In genomic region chr12:44211555-44211954, GRCm38 (mm10) we compare ENCODE assay signal across 17 mouse cellular contexts. TPM values are rescaled to one million over a fixed set of nuclear protein-coding genes. Genes with fewer than 3 reads are reported as not detected.
DNase-seq lines count a peak whose midpoint lies in the region; TF ChIP-seq lines count a peak whose summit lies in the region.
"Had no signal": no experiment of that assay in that cellular context is flagged by ENCODE, and none has a peak within 500 bp of the region (broad histone marks: within the 10 kb centered on the region; RNA-seq: fewer than 3 reads in every experiment).

No protein-coding gene starts in this region.

- H3K36me3 ChIP-seq in testis, adult 2 months (ENCODE audit: control insufficient read depth, insufficient read depth, low read length): no peaks in the 10 kb centered on the region
- H3K36me3 ChIP-seq in CH12.LX (replicated peaks in 1 of 2; ENCODE audit: control insufficient read depth in 1 of 2, insufficient read depth in 1 of 2, low read length in 1 of 2): no peaks in the 10 kb centered on the region
- H3K36me3 ChIP-seq: embryonic facial prominence, embryonic 12.5 days; forebrain, embryonic 15.5 days had no signal

- no peak overlapping the region for H3K4me2 ChIP-seq in CH12.LX (ENCODE audit: insufficient read depth, low read depth, poor library complexity, severe bottlenecking)
- H3K4me2 ChIP-seq: embryonic facial prominence, embryonic 12.5 days; forebrain, embryonic 13.5 days; forebrain, embryonic 15.5 days had no signal

- peak; percentile 85 for TF ChIP-seq EP300 in CH12.LX (IDR thresholded peaks at IDR 0.05; ENCODE audit: low read length)

- H3K27ac ChIP-seq in testis, adult 2 months (ENCODE audit: control insufficient read depth, insufficient read depth, low read depth, low read length): no peak overlapping the region
- no peak overlapping the region for H3K27ac ChIP-seq in CH12.LX (ENCODE audit: insufficient read depth, low read depth)
- H3K27ac ChIP-seq: embryonic facial prominence, embryonic 10.5 days; embryonic facial prominence, embryonic 12.5 days; forebrain, embryonic 13.5 days; forebrain, embryonic 15.5 days had no signal

- TF ChIP-seq CTCF in testis, adult 2 months (IDR thresholded peaks at IDR 0.05; ENCODE audit: control insufficient read depth, insufficient read depth, insufficient replicate concordance, low read depth, low read length): no peak
- no peak for TF ChIP-seq CTCF in CH12.LX (conservative IDR thresholded peaks at IDR 0.05 in 1 of 2, IDR thresholded peaks at IDR 0.05 in 1 of 2; ENCODE audit: low read depth in 2 of 2, low read length in 2 of 2)

- peaks cover 16% of the 10 kb centered on the region for H3K79me2 ChIP-seq in CH12.LX (replicated peaks; ENCODE audit: control insufficient read depth, extremely low read depth, insufficient read depth, poor library complexity, severe bottlenecking)

- in situ Hi-C loops in CH12.LX (cut with MboI; ENCODE audit: low pct_ligation_motif_present, low pct_unique_long_range_greater_than_20kb, low sequenced_read_pairs): loop anchor here (10.0 kb wide), 1 partner anchor 53 kb away; no protein-coding TSS in a partner anchor

- dilution Hi-C loops in CH12.LX (cut with MboI; ENCODE audit: extremely low pct_ligation_motif_present, extremely low pct_unique_long_range_greater_than_20kb, low sequenced_read_pairs): no loop called here

- H3K9me3 ChIP-seq in CH12.LX (replicated peaks; ENCODE audit: low read length): no peaks in the 10 kb centered on the region
- H3K9me3 ChIP-seq: embryonic facial prominence, embryonic 10.5 days; embryonic facial prominence, embryonic 12.5 days; forebrain, embryonic 13.5 days; forebrain, embryonic 15.5 days had no signal

- H3K27me3 ChIP-seq in testis, adult 2 months (ENCODE audit: control insufficient read depth, insufficient read depth, low read length): no peaks in the 10 kb centered on the region
- no peaks in the 10 kb centered on the region for H3K27me3 ChIP-seq in CH12.LX (replicated peaks)
- H3K27me3 ChIP-seq: embryonic facial prominence, embryonic 12.5 days; forebrain, embryonic 13.5 days; forebrain, embryonic 15.5 days had no signal

- no peak for TF ChIP-seq POLR2A in testis, adult 2 months (IDR thresholded peaks at IDR 0.05; ENCODE audit: control insufficient read depth, low read depth, low read length)
- TF ChIP-seq POLR2A in CH12.LX (IDR thresholded peaks at IDR 0.05; ENCODE audit: low read depth, low read length): no peak

- DNase-seq in testis, postnatal 10 days (ENCODE audit: low spot score): no peak
- DNase-seq in CH12.LX (ENCODE audit: extremely low read depth): peak; percentile 48
- no peak for DNase-seq in layer of hippocampus, adult 11-12 months (ENCODE audit: low spot score)
- DNase-seq in kidney, adult 9 months: no peak
- DNase-seq: adrenal gland, adult 2 months; adrenal gland, postnatal 14 days; adrenal gland, postnatal 36 days; cerebellum, adult 11-12 months; cerebellum, adult 2 months; cerebellum, postnatal 10 days; cerebellum, postnatal 25 days; forebrain, postnatal 0 days had no signal

- H3K4me1 ChIP-seq in testis, adult 2 months (ENCODE audit: control insufficient read depth, insufficient read depth, low read length): no peaks in the 10 kb centered on the region
- peaks cover 5 to 19% of the 10 kb centered on the region in 2 experiments; a peak in 3 of 4 replicates for H3K4me1 ChIP-seq in CH12.LX (ENCODE audit: control insufficient read depth in 1 of 2, insufficient read depth in 2 of 2)

- peak overlapping the region; percentile 30; the same call in 1 of the 2 replicates for H3K4me3 ChIP-seq in testis, adult 2 months (ENCODE audit: control insufficient read depth, low read depth, low read length)
- H3K4me3 ChIP-seq in CH12.LX (replicated peaks in 1 of 3; ENCODE audit: low read depth in 2 of 3, low read length in 2 of 3, poor library complexity in 1 of 3): no peak overlapping the region
- H3K4me3 ChIP-seq: embryonic facial prominence, embryonic 10.5 days; embryonic facial prominence, embryonic 12.5 days; forebrain, embryonic 13.5 days; forebrain, embryonic 15.5 days had no signal

- no peak overlapping the region for H3K9ac ChIP-seq in CH12.LX (ENCODE audit: insufficient read depth, low read depth)
- H3K9ac ChIP-seq: embryonic facial prominence, embryonic 12.5 days; forebrain, embryonic 13.5 days; forebrain, embryonic 15.5 days; forebrain, postnatal 0 days had no signal

- no peak for TF ChIP-seq RAD21 in CH12.LX (IDR thresholded peaks at IDR 0.05; ENCODE audit: low read depth, low read length)

TF ChIP-seq in CH12.LX, 34 proteins besides CTCF, POLR2A, EP300 and RAD21:
- TF ChIP-seq MXI1 (IDR thresholded peaks at IDR 0.05; ENCODE audit: low read depth, low read length): 0 out of 2 replicates have a peak, but pooled peaks have one; percentile 28
- peak; percentile 46 for TF ChIP-seq JUN (IDR thresholded peaks at IDR 0.05; ENCODE audit: insufficient read depth, low read depth, low read length)
- peak; percentile 47; the same call in 1 of the 2 replicates for TF ChIP-seq JUND (conservative IDR thresholded peaks at IDR 0.05; ENCODE audit: low read depth, low read length)
- TF ChIP-seq MAZ (IDR thresholded peaks at IDR 0.05; ENCODE audit: low read depth, low read length): no peak
- TF ChIP-seq USF1 (IDR thresholded peaks at IDR 0.05; ENCODE audit: low read depth, low read length): no peak
- TF ChIP-seq TBP (conservative IDR thresholded peaks at IDR 0.05; ENCODE audit: low read depth, low read length): no peak
- TF ChIP-seq ZC3H11A (IDR thresholded peaks at IDR 0.05; ENCODE audit: low read depth, low read length): no peak
- no peak for TF ChIP-seq UBTF (IDR thresholded peaks at IDR 0.05; ENCODE audit: low read depth, low read length)
- TF ChIP-seq MAX (IDR thresholded peaks at IDR 0.05; ENCODE audit: low read length): peak; percentile 66
- no peak for TF ChIP-seq ZKSCAN1 (IDR thresholded peaks at IDR 0.05; ENCODE audit: borderline replicate concordance, low read depth, low read length)
- no peak for TF ChIP-seq PAX5 (IDR thresholded peaks at IDR 0.05; ENCODE audit: low read length)
- peak; percentile 23; the same call in 1 of the 2 replicates for TF ChIP-seq BHLHE40 (IDR thresholded peaks at IDR 0.05; ENCODE audit: low read depth, low read length)
- no peak; the same call in 1 of the 2 replicates for TF ChIP-seq RCOR1 (conservative IDR thresholded peaks at IDR 0.05; ENCODE audit: low read depth, low read length)
- no peak for TF ChIP-seq CHD1 (IDR thresholded peaks at IDR 0.05; ENCODE audit: low read depth, low read length)
- peak; percentile 28; the same call in 1 of the 2 replicates for TF ChIP-seq TCF12 (IDR thresholded peaks at IDR 0.05; ENCODE audit: low read depth, low read length)
- TF ChIP-seq KAT2A (IDR thresholded peaks at IDR 0.05; ENCODE audit: insufficient replicate concordance, low read length): no peak
- TF ChIP-seq IRF4 (IDR thresholded peaks at IDR 0.05; ENCODE audit: low read depth, low read length): peak; percentile 90
- 0 out of 2 replicates have a peak, but pooled peaks have one; percentile 60 for TF ChIP-seq MYC (IDR thresholded peaks at IDR 0.05; ENCODE audit: low read depth, low read length)
- no peak for TF ChIP-seq NRF1 (IDR thresholded peaks at IDR 0.05; ENCODE audit: low read depth, low read length)
- TF ChIP-seq CHD2 (IDR thresholded peaks at IDR 0.05; ENCODE audit: low read length): no peak
- TF ChIP-seq HCFC1 (IDR thresholded peaks at IDR 0.05; ENCODE audit: low read depth, low read length): no peak
- peak; percentile 39; the same call in 1 of the 2 replicates for TF ChIP-seq MEF2A (IDR thresholded peaks at IDR 0.05; ENCODE audit: borderline replicate concordance, low read depth, low read length)
- TF ChIP-seq NELFE (IDR thresholded peaks at IDR 0.05; ENCODE audit: low read depth, low read length): no peak
- no peak for TF ChIP-seq MAFK (IDR thresholded peaks at IDR 0.05; ENCODE audit: insufficient replicate concordance, low read length)
- TF ChIP-seq USF2 (conservative IDR thresholded peaks at IDR 0.05; ENCODE audit: low read depth, low read length): no peak
- no peak; the same call in 1 of the 2 replicates for TF ChIP-seq ZMIZ1 (IDR thresholded peaks at IDR 0.05; ENCODE audit: low read depth, low read length)
- no peak for TF ChIP-seq SIN3A (IDR thresholded peaks at IDR 0.05; ENCODE audit: low read length)
- TF ChIP-seq SMC3 (IDR thresholded peaks at IDR 0.05; ENCODE audit: low read depth, low read length): peak; percentile 5; the same call in 1 of the 2 replicates
- TF ChIP-seq POLR2AphosphoS2 (IDR thresholded peaks at IDR 0.05; ENCODE audit: low read depth, low read length): no peak
- no peak for TF ChIP-seq ZNF384 (IDR thresholded peaks at IDR 0.05; ENCODE audit: low read depth, low read length)
- no peak for TF ChIP-seq ELF1 (IDR thresholded peaks at IDR 0.05; ENCODE audit: low read depth, low read length)
- peak; percentile 33; the same call in 1 of the 2 replicates for TF ChIP-seq E2F4 (IDR thresholded peaks at IDR 0.05; ENCODE audit: insufficient replicate concordance, low read depth, low read length)
- no peak for TF ChIP-seq ETS1 (conservative IDR thresholded peaks at IDR 0.05; ENCODE audit: low read depth, low read length)
- TF ChIP-seq GABPA (IDR thresholded peaks at IDR 0.05; ENCODE audit: insufficient replicate concordance, low read depth, low read length): no peak

RNA-seq across cellular contexts. Expression of gene Dnajb9, which starts 1.4 kb away (rescaled TPM):
- 20.1 and 23.8 TPM in 2 replicates for polyA plus RNA-seq in testis, adult 2 months (2012; rRNA removed)
- total RNA-seq in CH12.LX (2012; rRNA removed): 3.6 and 4.3 TPM in 2 replicates
- total RNA-seq in CH12.LX (2014; rRNA removed): 15.0 and 16.0 TPM in 2 replicates
- 20.8 and 21.4 TPM in 2 replicates for polyA plus RNA-seq in CH12.LX (2012; ENCODE audit: insufficient read length, low read depth)

RNA-seq across cellular contexts. Expression of gene Pnpla8, which starts 9.6 kb away (rescaled TPM):
- polyA plus RNA-seq in testis, adult 2 months (2012; rRNA removed): 22.1 and 26.0 TPM in 2 replicates
- total RNA-seq in CH12.LX (2012; rRNA removed) (30.1 and 32.3 TPM in 2 replicates), CH12.LX (2014; rRNA removed) (129 and 145 TPM in 2 replicates)
- 63.7 and 75.2 TPM in 2 replicates for polyA plus RNA-seq in CH12.LX (2012; ENCODE audit: insufficient read length, low read depth)
